Mouse (Mus musculus): ENCODE data around the gene Ehmt1.

GRCm38 (mm10) chr2:24905653-24906155, 13.7 kb downstream of the Ehmt1 start:
- TF ChIP-seq CTCF (IDR thresholded peaks at IDR 0.05; ENCODE audit: insufficient read depth, low read length) (no peak), POLR2A (IDR thresholded peaks at IDR 0.05; ENCODE audit: borderline replicate concordance, extremely low read depth, low read depth, low read length) (no peak)

Data from lung, adult 2 months (tissue).